Mouse (Mus musculus) CH12F3 (cell line): ENCODE measurements around the gene Nav1.

Source experiments
- in situ Hi-C: fragments of 300-500 bp; cut with MboI; formaldehyde crosslinking; loops from 2 replicates; pipeline ENCODE4 v1.14.3; 2020; ENCODE audit warnings: low sequenced_read_pairs

Gene Nav1

DNA sequence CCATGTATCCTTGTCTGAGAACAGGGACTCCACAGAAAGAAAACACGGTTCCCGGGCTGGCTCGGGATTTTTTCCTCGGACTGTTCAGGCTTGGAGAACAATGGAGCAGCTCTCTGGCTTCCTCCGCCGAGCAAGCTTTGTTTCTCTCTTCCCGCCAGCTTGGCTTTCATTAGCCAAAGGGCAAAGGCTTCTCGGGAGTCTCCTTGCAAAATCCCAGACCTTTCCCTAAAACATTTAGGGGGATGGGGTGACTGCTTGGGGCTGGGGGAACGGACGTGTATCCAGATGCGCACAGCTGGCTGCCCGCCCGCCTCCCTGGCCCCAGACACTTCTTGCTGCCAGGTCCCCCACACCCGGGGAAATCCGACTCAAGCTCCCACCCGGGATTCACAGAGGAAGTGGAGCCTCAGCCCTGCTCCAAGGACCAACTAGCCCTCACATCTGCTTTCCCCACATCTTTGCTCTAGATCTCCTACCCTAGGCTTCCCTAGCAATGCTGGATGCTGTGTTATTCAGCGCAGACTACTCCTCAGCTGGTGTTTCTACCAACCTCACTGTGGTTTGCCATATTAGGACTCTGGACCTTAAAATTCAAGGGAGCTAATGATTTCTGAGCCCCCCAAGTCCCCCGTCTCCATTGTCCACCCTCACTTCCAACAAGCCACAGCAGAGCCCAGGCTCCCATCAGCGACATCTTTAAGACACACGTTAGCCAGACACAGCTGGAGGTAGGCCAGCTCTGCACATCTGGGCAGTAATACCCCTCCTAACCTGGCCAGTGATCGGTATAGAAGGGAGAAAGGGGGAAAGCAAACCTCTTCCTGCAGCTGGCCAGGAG lies 23.2 kb downstream of the Nav1 start:
- in situ Hi-C loops = no loop called here

DNA sequence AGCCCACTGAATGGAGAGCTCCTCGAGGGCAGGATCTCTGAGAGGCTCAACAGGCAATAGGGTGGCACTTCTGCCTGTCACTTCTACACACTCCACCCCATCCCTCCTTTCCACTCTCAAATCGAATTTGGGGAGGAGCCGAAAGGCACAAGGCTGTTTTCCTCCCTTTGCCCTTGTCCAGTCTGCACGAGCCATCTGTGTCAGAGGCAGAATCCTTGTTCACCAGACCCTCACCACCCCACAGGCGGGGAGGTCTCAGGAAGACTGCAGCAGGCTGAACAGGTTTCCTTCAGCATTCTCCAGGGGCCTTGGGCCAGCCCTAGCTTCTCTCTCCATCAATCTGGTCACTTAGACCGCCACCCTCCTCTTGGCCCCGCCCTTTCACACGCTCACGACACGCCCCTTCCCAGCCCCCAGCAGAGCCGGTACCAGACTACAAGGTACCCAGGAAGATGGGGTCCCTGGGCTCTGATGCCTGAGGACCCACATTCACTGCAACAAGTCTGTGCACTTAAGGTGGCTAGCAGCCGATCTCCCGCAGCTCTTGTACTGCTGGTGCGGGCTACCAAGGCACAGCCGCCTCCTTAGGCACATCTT lies 23.9 kb downstream of the Nav1 start:
- in situ Hi-C loops = no loop called here

DNA sequence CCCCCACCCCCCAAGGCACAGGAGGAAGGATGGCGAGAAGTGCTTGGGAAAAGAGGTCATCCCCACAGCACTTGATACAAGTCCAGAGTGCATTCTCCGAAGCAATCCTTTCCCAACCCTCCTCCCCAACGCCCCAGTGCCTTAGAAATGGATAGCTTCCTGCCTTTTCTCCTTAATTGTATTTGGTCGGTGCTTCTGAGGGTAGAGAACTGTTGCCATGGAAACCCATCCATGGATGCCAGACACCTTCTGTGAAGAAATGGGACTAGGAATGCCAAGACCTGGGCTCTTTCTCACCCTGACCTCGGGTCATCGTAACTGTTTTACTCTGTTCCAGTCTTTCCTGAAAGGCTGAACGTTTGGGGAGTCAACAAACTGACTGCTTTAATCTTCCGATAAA lies 26.1 kb downstream of the Nav1 start:
- in situ Hi-C loops = no loop called here

DNA sequence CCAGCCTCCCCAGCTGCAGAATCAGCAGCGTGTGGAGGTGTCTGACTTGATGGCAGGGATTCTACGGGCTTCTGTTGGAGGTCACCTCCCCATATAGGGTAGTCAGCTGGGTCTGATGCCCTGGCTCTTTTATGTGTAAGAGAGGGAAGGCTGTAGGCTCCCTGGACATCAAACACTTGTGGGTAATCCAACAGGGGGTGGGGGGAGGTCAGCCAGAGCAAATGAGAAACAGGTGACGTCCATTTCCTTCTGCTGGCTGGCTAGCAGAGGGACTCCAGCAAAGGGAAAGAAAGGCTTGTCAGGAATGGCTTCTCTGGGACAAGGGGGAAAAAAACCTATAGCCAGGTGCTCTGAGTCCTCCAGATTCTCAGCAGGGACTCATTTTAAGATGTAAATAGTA lies 28.0 kb downstream of the Nav1 start:
- in situ Hi-C loops = no loop called here

DNA sequence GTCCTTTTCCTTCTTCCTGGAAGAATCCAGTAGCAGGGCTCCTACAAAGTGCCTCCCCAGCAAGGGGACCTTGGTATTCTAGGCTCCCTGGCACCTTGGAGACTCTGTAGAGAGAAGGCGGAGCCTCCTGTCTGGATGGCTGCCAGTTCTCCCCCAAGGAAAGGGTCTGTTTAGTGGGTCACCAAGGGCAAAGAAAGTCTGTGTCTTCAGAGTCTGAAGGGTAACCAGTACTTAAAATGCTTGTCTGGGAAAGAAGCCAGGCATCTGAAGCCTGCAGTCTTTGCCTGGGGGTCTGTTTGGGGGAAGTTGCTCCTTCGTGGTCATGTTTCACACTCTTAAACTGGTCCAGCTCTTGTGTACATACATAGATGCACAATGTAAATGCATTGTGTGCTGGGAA lies 29.3 kb downstream of the Nav1 start:
- in situ Hi-C loops = no loop called here

DNA sequence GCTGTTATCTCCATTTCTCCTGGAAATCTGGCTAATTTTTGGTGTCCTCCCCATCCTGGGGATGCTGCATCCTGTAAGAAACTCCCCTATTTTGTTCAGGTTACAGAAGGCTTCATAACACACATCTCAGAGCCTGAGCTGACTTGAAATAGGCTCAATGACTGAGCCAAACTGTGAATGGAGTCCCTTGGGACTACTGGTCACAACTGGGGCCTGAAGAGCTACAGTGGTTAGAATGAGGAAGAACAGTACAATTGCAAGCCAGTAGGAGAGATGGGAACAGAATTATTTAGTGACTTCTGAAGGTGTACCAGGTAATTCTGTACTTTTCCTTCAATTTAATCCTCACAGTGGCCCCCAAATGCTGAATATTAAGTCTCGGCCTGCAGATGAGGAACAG lies 31.7 kb downstream of the Nav1 start:
- in situ Hi-C loops = no loop called here

DNA sequence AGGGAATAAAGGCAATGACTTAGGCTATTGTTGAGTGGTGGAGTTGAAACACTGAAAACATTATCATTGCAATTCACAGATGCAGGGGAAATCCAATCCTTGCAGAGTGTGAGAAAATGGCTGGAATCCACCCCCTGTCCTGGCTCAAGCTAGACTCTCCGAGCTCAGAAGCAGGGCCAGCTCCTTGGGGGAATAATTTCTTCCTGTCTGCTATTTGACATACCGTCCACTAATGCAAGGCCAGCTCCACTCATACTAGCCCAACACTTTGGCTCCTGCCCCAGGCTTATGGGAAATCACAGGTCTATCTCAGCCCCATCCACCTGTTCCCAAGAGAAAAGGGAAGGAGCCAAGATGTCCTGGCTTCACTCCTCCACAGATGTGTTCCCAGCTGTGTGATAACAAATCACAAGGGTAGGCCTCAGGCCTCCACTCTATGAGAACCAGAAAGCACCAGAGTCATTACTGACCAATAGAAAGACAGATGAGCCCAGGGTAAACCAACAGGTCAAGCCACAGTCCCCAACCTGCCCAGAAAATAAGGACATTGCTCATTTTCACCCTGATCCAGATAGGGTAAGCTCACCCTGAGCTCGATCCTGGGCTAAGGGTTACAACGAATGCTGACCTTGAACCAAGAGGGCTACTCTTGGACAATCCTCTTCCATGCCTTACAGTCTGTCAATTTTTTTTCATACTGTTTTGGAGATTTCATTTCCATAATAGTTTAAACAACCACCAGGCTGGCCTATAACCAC lies 32.5 kb downstream of the Nav1 start:
- in situ Hi-C loops = no loop called here

DNA sequence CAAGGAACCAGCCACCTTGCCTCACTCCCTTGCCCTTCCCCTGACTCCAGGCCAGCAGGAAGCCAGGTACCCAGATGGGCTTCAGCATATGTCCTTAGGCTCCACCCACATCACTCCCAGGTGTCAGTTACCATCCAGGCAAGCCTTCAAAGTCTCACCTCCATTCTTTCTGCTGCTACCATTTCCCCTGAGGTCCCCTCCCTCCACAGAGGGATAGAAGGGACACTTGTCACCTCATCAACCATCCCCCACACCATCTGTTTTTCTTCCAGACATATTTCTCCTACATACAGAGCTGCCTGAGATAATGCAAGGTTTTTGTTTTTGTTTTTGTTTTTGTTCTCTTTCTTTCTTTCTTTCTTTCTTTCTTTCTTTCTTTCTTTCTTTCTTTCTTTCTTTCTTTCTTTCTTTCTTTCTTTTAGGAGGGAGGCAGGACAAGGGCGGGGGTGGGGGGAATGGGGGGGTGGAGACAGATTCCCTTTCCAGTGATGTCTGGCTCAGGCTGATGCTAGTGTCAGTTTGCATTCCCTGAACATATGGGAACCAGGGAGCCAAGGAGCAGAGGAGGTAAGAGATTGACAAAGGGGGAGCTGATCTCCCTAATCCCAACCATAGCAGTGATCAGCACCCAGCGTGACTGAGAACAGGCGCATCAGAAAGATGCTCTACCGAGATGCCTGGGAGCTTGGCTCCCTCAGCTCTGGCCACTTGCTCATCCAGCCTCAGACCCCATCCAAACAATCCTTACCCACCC lies 34.8 kb downstream of the Nav1 start:
- in situ Hi-C loops = no loop called here

DNA sequence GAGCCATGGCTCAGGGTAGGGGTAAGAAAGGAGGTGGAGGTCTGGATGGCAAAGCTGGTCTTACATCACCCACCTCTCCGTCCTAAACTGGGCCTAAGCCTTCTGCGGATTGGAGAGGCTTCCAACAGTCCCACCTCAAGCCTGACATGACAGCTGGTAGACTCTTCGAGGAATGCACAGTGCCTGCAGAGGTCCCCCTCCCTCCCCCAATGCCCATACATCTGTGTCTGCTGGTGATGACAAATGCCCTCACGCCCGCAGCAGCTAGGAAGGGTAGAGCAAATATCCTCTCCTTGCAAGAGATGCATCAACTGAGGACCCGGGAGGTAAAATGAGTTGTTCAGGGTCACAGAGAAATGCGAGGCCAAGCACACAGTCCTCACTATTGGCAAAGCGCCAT lies 39.0 kb downstream of the Nav1 start:
- in situ Hi-C loops = no loop called here

DNA sequence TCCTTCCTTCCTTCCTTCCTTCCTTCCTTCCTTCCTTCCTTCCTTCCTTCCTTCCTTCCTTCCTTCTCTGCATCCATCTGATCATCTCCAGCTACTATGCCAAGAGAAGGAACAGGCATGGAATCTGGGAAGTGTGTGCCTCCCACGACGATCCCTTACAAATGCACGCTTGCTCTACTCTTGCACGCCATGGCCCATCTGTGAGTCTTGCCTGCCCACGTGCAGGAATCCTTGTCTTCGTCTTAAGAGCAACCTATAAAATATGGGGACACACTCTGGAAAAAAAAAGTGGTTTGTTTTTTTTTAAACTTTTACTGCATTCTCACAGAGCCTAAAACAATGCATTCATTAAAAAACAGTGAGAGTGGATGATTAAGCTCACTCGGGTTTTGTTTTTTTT lies 40.5 kb downstream of the Nav1 start:
- in situ Hi-C loops = no loop called here

DNA sequence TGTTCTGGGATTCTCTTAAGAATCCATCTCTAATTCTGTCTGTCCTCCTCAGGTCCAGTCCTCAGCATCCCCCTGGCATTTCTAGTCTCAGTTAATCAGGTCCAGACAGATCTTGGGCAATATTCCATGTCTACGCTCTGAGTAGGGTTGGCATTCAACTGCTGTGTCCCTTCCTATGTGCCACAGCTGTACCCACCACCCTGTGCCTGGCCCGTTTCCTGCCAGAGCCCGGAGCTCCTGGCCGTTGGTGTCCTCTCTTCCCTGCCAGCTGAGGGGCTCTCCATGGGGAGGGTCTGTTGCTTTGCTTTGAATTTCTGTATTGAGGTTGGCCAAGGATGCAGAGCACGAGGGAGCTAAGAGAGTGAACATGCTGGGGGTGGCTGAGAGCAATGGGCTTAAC lies 41.3 kb downstream of the Nav1 start:
- in situ Hi-C loops = no loop called here

DNA sequence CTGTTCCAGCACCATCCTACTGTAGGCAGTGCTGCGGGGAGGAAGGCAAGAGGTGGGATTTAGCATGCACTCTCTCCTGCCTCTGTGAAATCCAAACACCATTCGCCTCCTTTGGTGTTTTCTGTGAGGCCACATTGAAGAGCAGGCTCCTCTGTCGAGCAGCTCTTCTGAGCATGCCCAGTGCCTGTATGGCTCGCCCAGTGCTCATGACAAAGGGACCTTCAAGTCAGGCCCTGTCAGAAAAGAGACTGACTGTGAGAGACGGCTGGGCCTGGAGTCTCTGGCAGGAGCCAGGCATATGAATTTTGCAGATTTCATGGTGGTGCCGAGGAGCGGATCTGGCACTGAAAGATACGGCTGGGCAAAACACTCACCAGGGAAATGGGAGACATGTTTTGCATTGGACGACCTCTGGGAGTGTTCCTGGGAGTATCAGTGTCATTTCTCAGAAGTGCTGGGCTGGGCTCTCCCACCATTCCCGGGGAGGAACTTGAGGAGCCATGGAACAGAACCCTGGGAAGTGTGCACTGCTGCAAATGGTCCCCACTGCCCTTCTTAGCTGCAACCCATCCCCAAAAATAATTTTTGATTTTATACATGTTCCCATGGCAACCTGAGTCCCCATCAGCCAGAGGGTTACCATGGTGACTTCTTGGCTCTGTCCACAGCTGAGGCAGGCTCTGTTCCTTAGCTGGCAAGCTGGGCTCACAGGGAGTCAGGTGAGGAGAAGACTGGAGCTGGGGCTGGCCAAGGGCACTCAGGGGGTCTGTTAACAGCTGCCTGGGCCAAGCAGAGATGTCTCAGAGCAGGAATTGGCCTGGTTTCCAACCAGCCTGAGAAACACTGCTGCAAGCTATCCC lies 42.2 kb downstream of the Nav1 start:
- in situ Hi-C loops = no loop called here

DNA sequence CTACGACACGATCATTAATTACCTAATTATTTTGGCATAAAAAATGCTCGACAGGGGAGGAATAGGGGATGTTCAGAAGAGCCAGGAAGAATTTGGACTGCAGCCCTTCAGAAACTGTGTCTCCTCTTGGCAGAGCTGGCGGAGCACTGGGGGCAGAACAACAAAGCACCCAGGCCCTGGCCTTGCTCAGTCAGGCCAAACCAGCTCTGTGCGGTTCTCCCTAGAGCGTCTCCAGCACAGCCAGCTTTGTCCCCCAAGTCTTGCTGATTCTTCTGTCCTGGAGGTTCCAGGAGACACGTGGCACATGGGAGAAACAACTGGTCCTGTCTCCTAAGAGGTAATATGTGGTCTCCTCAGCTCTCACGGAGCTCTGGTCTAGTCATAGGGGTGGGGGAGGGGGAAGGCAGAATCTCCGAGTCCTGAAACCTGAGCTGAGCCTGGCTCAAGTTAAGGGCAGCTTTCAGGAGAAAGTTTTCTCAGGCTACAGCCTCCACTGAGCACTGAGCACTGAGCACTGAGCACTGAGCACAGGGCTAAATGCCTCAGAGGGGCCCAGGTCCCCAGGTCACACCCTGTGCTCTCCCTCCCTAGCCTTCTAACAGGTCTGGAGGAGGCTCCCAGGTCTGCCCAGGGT lies 43.2 kb downstream of the Nav1 start:
- in situ Hi-C loops = no loop called here

DNA sequence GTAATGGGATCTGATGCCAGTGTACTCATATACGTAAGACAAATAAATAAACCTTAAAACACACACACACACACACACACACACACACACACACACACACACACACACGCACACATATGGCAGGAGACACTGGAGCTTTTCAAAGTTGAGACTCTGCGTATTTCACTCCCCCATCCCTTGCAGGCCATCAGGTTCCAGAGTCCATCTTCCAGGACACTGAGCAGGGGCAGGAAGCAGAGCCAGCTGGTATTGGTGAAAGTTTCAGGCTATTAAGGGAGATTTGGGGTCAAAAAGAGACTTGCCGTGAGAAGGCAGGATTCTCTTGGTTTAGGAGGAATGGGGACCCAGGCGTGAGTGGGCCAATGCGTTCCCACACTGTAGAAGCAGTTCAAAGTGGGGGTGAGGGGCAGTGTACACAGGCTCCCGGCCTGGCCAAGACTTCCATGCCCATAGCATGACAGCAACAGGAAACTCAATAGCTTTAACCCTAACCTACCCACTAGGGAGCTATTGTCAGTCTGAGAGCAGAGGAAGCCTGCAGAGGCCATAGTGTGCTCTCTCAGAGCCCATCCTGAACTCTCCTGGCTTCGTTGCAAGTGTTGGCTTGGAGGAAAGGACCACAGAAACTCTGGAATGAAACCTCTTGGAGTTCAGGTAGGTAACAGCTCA lies 44.0 kb downstream of the Nav1 start:
- in situ Hi-C loops = no loop called here

DNA sequence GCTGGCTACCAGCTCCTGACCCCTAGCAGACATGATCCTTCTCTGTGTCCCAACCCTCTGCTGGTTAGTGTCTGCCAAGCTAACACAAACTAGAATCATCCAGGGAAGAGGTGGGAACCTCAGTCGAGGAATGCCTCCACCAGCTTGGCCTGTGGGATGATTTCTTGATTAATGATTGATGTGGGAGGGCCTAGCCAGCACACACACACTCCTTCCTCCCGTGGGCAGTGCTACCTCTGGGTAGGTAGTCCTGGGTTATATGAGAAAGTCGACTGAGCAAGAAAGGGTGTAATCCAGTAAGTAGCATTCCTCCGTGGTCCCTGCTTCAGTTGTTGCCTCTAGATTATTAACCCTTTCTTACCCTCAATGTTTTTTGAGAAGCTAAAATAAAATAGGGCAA lies 45.0 kb downstream of the Nav1 start:
- in situ Hi-C loops = no loop called here

DNA sequence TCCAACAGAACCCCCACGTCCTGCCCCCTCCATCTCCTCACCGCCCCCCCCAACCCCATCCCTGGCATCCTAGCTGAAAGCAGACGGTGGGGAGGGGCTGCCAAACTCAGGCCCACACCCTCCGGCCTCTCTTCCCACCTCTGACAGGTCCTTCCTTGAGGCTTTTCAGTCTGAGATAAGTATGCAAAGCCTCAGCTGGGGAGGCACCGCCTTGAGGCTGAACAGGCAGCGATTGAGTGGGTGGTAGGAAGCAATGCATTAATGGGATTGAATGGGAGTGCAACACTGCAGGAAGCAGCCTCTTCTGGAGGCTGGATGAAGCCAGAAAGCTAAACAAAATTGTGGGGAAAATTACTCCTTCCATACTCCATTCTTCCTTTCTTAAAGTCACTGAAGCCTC lies 45.8 kb downstream of the Nav1 start:
- in situ Hi-C loops = no loop called here

DNA sequence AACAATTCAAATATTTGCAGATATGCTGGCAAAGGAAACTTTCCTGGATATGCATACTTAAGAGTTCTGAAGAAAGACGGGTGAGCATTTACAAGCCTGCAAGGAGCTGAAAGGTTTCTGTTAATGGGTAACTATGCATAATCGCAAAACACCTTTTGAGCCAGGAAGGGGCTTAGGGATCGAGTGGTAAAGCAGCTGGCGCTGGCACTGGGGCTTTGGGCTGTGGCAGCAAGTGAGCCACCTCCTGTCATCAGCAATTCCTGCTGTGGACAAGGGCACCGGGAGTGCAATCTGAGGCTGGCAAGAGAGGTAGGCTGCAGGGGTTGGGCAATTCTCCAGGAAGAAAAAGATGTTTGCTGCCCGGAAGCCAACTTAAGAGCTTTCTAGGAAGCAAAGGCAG lies 49.1 kb downstream of the Nav1 start:
- in situ Hi-C loops = no loop called here

DNA sequence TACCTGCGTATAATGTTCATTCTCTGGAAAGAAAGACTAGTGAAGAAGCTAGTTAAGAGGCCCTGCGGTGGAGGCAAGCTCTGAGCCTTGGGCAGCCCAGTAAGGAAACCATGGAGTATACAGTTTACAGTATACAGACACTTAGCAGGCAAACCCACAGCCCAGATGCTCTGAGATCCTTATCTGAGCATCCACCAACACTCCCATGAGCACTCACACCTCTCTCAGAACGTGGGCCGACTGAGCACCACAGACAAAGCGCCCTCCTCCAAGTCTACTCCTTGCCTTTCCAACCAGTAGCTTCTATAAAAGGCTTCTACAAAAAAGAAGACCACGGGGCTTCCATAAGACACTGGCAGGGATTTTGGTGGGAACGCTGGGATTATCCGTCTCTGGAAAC lies 51.2 kb downstream of the Nav1 start:
- in situ Hi-C loops = no loop called here

DNA sequence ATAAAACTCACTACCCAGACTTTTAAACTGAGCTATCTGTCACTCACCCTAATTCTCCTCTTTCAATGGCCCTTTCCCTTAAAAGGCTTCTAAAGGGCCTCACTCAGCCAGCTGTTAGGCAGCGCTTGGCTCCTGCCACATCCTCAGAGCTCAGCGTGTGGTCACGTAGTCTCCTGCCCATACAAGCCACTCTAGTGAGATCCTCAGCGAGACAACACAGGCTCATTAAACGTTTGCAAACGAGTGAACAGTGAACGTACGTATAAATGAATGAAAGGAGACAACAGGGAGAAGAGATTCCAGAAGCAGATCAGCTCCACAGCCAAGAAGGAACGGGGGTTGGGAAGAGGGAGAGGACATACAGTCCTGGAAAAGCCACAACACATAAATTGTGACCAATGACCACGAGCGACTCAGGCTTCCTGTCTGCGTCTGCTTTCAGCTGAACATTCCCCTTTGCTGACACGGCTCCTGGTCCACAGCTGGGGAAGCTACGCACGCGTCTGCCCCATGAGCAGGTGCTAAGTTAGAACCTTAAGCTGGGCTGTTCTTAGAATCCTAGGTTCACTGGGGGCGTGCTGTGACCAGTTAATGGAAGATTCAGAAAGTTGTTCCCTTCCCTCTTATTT lies 52.3 kb downstream of the Nav1 start:
- in situ Hi-C loops = no loop called here
